Mouse (Mus musculus) layer of hippocampus, postnatal 25 days (tissue): Measurements from ENCODE around the gene Cacna1g. TPM values are rescaled to one million over a fixed set of nuclear protein-coding genes. Genes with fewer than 3 reads are reported as not detected.

ENCODE experiments used
- DNase-seq, 2 experiments: peaks; one replicate each; pipeline ENCODE4 v3.0.0; 2022; ENCODE audit warnings: mixed read lengths in 2 of 2, low spot score in 1 of 2; ENCODE audit errors: extremely low spot score in 1 of 2
- total RNA-seq, 2 experiments: library from RNA; stranded (reverse); gene quantifications; 2 replicates each; pipeline ENCODE4 v1.2.3; 2021

Gene Cacna1g
- total RNA-seq, 2 experiments from 2014 or later, result 49.7 to 72.3 TPM

GRCm38 (mm10) chr11:94369981-94370380, 104.0 kb downstream of the Cacna1g start:
- DNase-seq, result no peak

- no peak for DNase-seq
Observed at GRCm38 (mm10) chr11:94365340-94365739, 108.7 kb downstream of the Cacna1g start.

- DNase-seq, result no peak
Observed at GRCm38 (mm10) chr11:94363690-94364089, 110.3 kb downstream of the Cacna1g start.

GRCm38 (mm10) chr11:94362101-94362500, 111.9 kb downstream of the Cacna1g start:
- DNase-seq, result no peak

GRCm38 (mm10) chr11:94361166-94361870, 112.7 kb downstream of the Cacna1g start:
- DNase-seq, result no peak

GRCm38 (mm10) chr11:94359168-94359567, 114.8 kb downstream of the Cacna1g start:
- no peak for DNase-seq

Other genes with a start within 250 kb of the Cacna1g start
- under 1 TPM; 0.44 to 0.70 TPM for gene Wfikkn2, start 228.2 kb downstream of the Cacna1g start, total RNA-seq
- gene Gm21885, start 192.3 kb downstream of the Cacna1g start, total RNA-seq, result not detected
- gene Luc7l3, start 152.2 kb downstream of the Cacna1g start, total RNA-seq, result 100 to 1,000 TPM in 1 of 2 experiments, 10 to 100 TPM in 1; 93.5 to 132 TPM
- 100 to 1,000 TPM; 123 to 125 TPM for gene Ankrd40, start 146.2 kb downstream of the Cacna1g start, total RNA-seq
- gene Abcc3, start 81.2 kb downstream of the Cacna1g start, total RNA-seq, result 1 to 10 TPM; 2.0 to 3.0 TPM
- under 1 TPM in 1 of 2 experiments, not detected in 1; 0.34 TPM for gene Spata20, start 12.0 kb upstream of the Cacna1g start, total RNA-seq
- gene Epn3, start 25.8 kb upstream of the Cacna1g start, total RNA-seq, result 1 to 10 TPM; 2.0 to 2.3 TPM
- gene Mycbpap, start 47.5 kb upstream of the Cacna1g start, total RNA-seq, result 1 to 10 TPM; 3.0 to 3.9 TPM
- 10 to 100 TPM; 10.3 to 10.8 TPM for gene Rsad1, start 75.1 kb upstream of the Cacna1g start, total RNA-seq
- under 1 TPM; 0.62 to 0.70 TPM for gene Chad, start 90.8 kb upstream of the Cacna1g start, total RNA-seq
- 10 to 100 TPM; 15.3 to 20.4 TPM for gene Acsf2, start 127.7 kb upstream of the Cacna1g start, total RNA-seq
- gene Lrrc59, start 155.6 kb upstream of the Cacna1g start, total RNA-seq, result 10 to 100 TPM; 71.6 to 79.1 TPM
- 10 to 100 TPM; 72.9 to 80.1 TPM for gene Mrpl27, start 179.6 kb upstream of the Cacna1g start, total RNA-seq
- under 1 TPM; 0.28 to 0.44 TPM for gene Eme1, start 179.8 kb upstream of the Cacna1g start, total RNA-seq
- 10 to 100 TPM; 24.2 to 24.8 TPM for gene Xylt2, start 203.3 kb upstream of the Cacna1g start, total RNA-seq
- gene Gm11541, start 230.3 kb upstream of the Cacna1g start, total RNA-seq, result not detected